Mouse (Mus musculus): ENCODE measurements around the gene Mark4. TPM values are rescaled to one million over a fixed set of nuclear protein-coding genes. Genes with fewer than 3 reads are reported as not detected.

Gene Mark4
- polyA plus RNA-seq, 1 experiment from 2014 or later = 4.5 TPM

DNA sequence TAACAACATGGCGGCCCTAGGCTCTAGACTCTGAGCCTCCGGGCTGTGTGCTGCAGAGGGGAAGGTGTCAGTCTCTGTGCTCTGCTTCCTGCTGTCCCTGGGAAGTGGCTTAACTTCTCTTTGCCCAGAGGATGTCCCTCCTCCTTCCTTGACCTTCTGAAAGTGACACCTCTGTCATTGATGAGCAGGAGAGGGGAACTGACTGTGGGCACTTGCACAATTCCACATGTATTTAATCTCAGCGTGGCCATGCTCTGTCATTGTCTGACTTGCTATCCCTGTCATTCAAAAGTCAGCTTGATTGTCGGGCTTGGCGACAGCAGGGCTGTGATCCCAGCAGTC is 37.6 kb upstream of the Mark4 start:
- H3K9ac ChIP-seq (ENCODE audit: low read length) = no peak overlapping the region
- H3K27ac ChIP-seq (ENCODE audit: low read length) = no peak overlapping the region
- no peak overlapping the region for H3K4me2 ChIP-seq (ENCODE audit: low read depth, low read length)
- peaks cover 10% of the 10 kb centered on the region for H3K4me1 ChIP-seq (ENCODE audit: control insufficient read depth, insufficient read depth, low read length)
- no peak overlapping the region for H3K4me3 ChIP-seq (ENCODE audit: low read length)
- H3K9me3 ChIP-seq (replicated peaks; ENCODE audit: control insufficient read depth, low read length) = no peaks in the 10 kb centered on the region
- peaks cover 3% of the 10 kb centered on the region; the same call in 1 of the 2 replicates for H3K27me3 ChIP-seq (ENCODE audit: control insufficient read depth, insufficient read depth, low read length)
- WGBS = 65% methylated on average over 5 of the region's 5 CpGs
- ATAC-seq (replicated peaks; ENCODE audit: extremely low read depth, insufficient read depth, low FRiP score) = no peak
- H3K36me3 ChIP-seq (ENCODE audit: control insufficient read depth, insufficient read depth) = no peaks in the 10 kb centered on the region

DNA sequence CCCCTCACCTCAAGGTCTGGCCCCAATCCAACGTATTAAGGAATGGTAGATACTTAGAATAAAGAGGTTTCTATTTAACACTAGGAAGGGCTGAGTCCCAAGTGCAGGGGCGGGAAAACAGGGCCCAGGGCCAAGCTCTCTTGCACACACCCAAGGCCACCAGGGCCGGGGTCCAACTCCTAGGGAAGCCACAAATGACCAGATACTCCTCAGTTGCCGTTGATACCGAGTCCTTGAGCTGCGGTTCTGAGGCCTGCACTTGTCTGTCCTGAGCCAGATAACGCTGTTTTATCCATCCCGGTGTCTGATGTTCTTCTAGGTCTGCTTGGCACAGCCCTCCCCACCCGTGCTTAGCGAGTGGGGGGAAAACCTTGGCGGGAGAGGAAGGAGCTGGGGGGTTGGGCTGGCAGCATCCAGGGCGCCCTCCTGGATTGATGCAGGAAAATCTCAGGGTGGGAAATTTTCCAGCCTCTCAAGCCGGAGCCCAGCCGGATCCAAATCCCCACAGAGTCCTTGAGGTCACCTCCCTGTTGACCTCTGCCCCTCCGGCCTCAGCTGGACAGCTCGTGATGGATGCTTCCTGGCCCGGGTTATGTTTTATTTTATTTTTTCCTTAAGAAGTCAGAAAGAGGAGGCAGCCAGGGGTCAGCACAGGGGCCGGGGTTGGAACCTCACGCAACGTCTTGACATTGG is 37.0 kb upstream of the Mark4 start:
- Histone ChIP-seq H3K27ac (ENCODE audit: low read length) (no peak overlapping the region), H3K9me3 (replicated peaks; ENCODE audit: control insufficient read depth, low read length) (no peaks in the 10 kb centered on the region)

DNA sequence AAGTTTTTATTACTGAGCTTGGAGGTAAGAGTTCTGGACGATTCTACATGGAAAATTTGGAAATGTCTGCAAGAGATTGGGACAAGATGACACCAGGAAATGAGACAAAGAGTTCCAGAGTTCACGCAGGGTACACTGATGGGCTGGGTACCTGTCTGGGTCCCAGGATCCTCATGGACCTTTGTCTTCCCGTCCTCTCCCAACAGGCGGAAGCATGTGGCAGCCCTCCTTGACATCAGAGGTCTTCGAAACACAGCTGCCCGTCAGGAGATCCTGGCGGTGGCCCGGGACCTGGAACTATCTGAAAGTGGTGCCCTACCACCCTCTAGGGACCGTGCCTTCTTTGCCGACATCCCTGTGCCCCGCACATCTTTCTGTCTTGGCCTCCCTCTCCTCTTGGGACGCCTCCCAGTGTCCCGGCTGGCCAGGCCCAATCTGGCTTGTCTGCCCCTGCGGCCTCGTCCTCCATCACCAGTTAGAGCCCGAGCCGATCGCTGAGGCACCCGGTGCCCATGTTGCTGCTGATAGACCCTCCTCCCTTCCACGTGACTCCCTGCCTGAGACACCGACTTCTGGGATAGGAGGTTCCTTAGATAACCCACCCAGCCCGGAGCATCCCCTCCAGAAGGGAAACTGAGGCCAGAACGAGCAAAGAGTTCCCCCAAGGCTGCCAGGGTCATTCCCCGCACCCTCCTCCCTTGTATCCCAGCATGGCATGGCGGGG is 36.3 kb upstream of the Mark4 start:
- Histone ChIP-seq H3K27me3 (ENCODE audit: control insufficient read depth, insufficient read depth, low read length) (peaks cover 11% of the 10 kb centered on the region), H3K27ac (ENCODE audit: low read length) (no peak overlapping the region), H3K4me3 (ENCODE audit: low read length) (no peak overlapping the region), H3K36me3 (ENCODE audit: control insufficient read depth, insufficient read depth) (no peaks in the 10 kb centered on the region), H3K9ac (ENCODE audit: low read length) (no peak overlapping the region), H3K4me2 (ENCODE audit: low read depth, low read length) (no peak overlapping the region), H3K4me1 (ENCODE audit: control insufficient read depth, insufficient read depth, low read length) (peaks cover 10% of the 10 kb centered on the region), H3K9me3 (replicated peaks; ENCODE audit: control insufficient read depth, low read length) (no peaks in the 10 kb centered on the region)
- ATAC-seq (replicated peaks; ENCODE audit: extremely low read depth, insufficient read depth, low FRiP score) = no peak
- WGBS = 76% methylated on average over 25 of the region's 25 CpGs

More for the DNA sequence above, 37.0 kb upstream of the Mark4 start:
- 56% methylated on average over 20 of the region's 20 CpGs for WGBS
- Histone ChIP-seq H3K4me2 (ENCODE audit: low read depth, low read length) (no peak overlapping the region), H3K4me3 (ENCODE audit: low read length) (no peak overlapping the region), H3K4me1 (ENCODE audit: control insufficient read depth, insufficient read depth, low read length) (peaks cover 10% of the 10 kb centered on the region), H3K27me3 (ENCODE audit: control insufficient read depth, insufficient read depth, low read length) (peaks cover 8% of the 10 kb centered on the region), H3K9ac (ENCODE audit: low read length) (no peak overlapping the region), H3K36me3 (ENCODE audit: control insufficient read depth, insufficient read depth) (no peaks in the 10 kb centered on the region)
- ATAC-seq (replicated peaks; ENCODE audit: extremely low read depth, insufficient read depth, low FRiP score) = no peak; the same call in 1 of the 2 replicates

DNA sequence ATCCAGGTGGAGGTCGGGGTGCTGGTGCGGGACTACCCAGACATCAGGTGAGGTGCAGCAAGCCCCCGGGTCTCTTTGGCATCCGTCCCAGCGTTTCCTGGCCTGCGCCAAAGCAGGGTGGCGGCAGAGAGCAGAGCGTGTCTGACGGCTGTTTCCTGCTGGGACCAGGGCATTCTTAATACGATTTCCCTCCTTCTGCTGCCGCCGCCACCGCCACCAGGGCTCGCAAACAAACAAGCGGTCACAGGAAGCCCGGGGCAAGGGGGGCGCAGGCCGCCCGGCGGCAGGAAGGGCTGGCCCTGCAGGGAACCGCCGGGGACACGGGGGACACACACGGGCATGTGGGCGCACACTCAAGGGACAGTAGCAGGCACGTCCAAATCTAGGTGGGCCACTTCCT is 33.1 kb upstream of the Mark4 start:
- H3K4me2 ChIP-seq (ENCODE audit: low read depth, low read length) = peak overlapping the region; percentile 63
- H3K36me3 ChIP-seq (ENCODE audit: control insufficient read depth, insufficient read depth) = no peaks in the 10 kb centered on the region
- no peak overlapping the region for H3K27ac ChIP-seq (ENCODE audit: low read length)
- peak overlapping the region; percentile 64 for H3K9ac ChIP-seq (ENCODE audit: low read length)
- H3K4me3 ChIP-seq (ENCODE audit: low read length) = peak overlapping the region; percentile 32
- peak; percentile 39 for ATAC-seq (replicated peaks; ENCODE audit: extremely low read depth, insufficient read depth, low FRiP score)
- peaks cover 10% of the 10 kb centered on the region for H3K4me1 ChIP-seq (ENCODE audit: control insufficient read depth, insufficient read depth, low read length)
- WGBS = 3% methylated on average over 26 of the region's 26 CpGs
- H3K27me3 ChIP-seq (ENCODE audit: control insufficient read depth, insufficient read depth, low read length) = peaks cover 28% of the 10 kb centered on the region
- H3K9me3 ChIP-seq (replicated peaks; ENCODE audit: control insufficient read depth, low read length) = no peaks in the 10 kb centered on the region

DNA sequence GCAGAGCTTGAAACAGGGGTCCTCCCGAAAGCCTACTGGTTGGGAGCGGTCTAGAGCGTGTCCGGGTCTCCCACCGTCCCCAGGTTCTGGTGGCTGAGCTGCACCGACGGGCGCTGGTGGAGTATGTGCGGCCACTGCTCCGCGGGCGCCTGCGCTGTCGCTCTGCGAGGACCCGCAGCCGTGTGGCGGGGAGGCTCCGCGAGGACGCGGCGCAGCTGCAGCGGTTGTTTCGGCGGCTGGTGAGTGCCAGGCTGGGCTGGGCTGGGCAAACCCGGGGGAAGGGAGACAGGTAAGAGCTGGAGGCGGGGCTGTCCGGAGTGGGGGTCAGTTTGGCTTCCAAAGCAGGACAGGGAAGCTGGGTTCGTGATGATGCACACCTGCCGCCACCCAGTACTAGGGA is 30.9 kb upstream of the Mark4 start:
- no peaks in the 10 kb centered on the region for H3K36me3 ChIP-seq (ENCODE audit: control insufficient read depth, insufficient read depth)
- H3K4me1 ChIP-seq (ENCODE audit: control insufficient read depth, insufficient read depth, low read length) = peaks cover 3% of the 10 kb centered on the region
- H3K4me2 ChIP-seq (ENCODE audit: low read depth, low read length) = peak overlapping the region; percentile 43
- H3K9ac ChIP-seq (ENCODE audit: low read length) = no peak overlapping the region
- peaks cover 28% of the 10 kb centered on the region for H3K27me3 ChIP-seq (ENCODE audit: control insufficient read depth, insufficient read depth, low read length)
- peak overlapping the region; percentile 27; the same call in 1 of the 2 replicates for H3K4me3 ChIP-seq (ENCODE audit: low read length)
- 0 out of 2 replicates have a peak, but pooled peaks have one; percentile 10 for ATAC-seq (replicated peaks; ENCODE audit: extremely low read depth, insufficient read depth, low FRiP score)
- H3K9me3 ChIP-seq (replicated peaks; ENCODE audit: control insufficient read depth, low read length) = no peaks in the 10 kb centered on the region
- whole genome bisulfite sequencing = 21% methylated on average over 31 of the region's 31 CpGs
- no peak overlapping the region for H3K27ac ChIP-seq (ENCODE audit: low read length)

DNA sequence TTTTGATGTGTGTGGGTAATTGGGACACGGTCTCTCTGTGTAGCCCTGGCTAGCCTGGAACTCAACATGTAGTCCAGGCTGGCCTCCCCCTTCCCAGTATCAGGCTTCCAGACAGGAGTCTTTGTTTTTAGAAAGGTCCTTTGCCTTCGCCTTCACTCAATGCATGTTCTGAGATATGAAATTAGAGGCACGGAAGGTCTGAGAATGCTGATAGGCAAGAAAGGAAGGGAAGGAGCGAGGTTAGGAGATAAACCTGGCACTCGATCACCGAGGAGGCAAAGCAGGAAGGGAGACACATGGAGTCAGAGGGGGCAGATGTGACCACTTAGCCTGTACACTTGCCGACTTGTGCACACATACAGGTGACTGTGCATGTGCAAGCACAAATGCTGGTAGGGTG is 27.9 kb upstream of the Mark4 start:
- Histone ChIP-seq H3K9me3 (replicated peaks; ENCODE audit: control insufficient read depth, low read length) (no peaks in the 10 kb centered on the region), H3K27me3 (ENCODE audit: control insufficient read depth, insufficient read depth, low read length) (peaks cover 28% of the 10 kb centered on the region), H3K4me1 (ENCODE audit: control insufficient read depth, insufficient read depth, low read length) (no peaks in the 10 kb centered on the region), H3K4me3 (ENCODE audit: low read length) (no peak overlapping the region), H3K9ac (ENCODE audit: low read length) (no peak overlapping the region), H3K4me2 (ENCODE audit: low read depth, low read length) (no peak overlapping the region), H3K27ac (ENCODE audit: low read length) (no peak overlapping the region), H3K36me3 (ENCODE audit: control insufficient read depth, insufficient read depth) (no peaks in the 10 kb centered on the region)
- WGBS = 71% methylated on average over 7 of the region's 7 CpGs
- no peak for ATAC-seq (replicated peaks; ENCODE audit: extremely low read depth, insufficient read depth, low FRiP score)

DNA sequence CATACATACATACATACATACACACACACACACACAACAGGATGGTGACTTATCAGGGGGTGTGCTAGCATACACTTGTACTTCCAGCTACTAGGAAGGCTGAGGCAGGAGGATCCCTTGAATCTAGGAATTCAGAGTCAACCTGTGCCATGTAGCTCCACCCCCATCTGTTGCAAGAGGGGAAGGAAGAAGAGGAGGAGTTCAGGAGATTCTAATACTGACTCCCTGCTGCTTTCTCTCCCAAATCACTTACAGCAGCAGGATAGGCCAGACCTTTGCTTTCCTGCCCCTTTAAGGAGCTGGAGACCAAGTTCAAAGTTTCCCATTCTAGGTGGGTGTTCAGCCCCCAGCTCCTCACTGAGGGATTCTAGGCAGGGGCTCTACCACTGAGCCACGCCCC is 26.9 kb upstream of the Mark4 start:
- H3K4me2 ChIP-seq (ENCODE audit: low read depth, low read length) = no peak overlapping the region
- H3K9me3 ChIP-seq (replicated peaks; ENCODE audit: control insufficient read depth, low read length) = no peaks in the 10 kb centered on the region
- H3K27ac ChIP-seq (ENCODE audit: low read length) = no peak overlapping the region
- H3K9ac ChIP-seq (ENCODE audit: low read length) = no peak overlapping the region
- 100% methylated on average over 1 of the region's 1 CpGs for WGBS
- no peaks in the 10 kb centered on the region for H3K36me3 ChIP-seq (ENCODE audit: control insufficient read depth, insufficient read depth)
- H3K4me1 ChIP-seq (ENCODE audit: control insufficient read depth, insufficient read depth, low read length) = no peaks in the 10 kb centered on the region
- no peak overlapping the region for H3K4me3 ChIP-seq (ENCODE audit: low read length)
- H3K27me3 ChIP-seq (ENCODE audit: control insufficient read depth, insufficient read depth, low read length) = peaks cover 21% of the 10 kb centered on the region
- ATAC-seq (replicated peaks; ENCODE audit: extremely low read depth, insufficient read depth, low FRiP score) = no peak

DNA sequence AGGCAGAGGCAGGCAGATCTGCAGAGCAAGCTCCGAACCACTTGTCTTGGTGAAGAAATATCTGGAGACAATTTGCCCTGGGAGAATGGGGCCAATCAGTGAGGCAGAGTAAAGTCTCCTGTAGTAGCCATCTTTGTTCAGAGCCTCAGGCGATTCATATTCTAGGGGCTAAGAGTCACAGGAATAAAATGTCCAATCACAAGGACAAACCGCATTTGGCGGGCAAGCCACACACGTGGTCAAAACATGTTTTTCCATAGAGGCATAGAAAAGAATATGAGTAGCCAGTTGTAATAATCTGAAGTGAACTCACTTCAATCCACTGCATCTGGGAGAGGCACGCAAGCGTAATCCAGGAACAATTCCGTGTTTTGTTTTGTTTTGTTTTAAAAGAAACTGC is 24.7 kb upstream of the Mark4 start:
- H3K9ac ChIP-seq (ENCODE audit: low read length) = no peak overlapping the region
- ATAC-seq (replicated peaks; ENCODE audit: extremely low read depth, insufficient read depth, low FRiP score) = no peak
- no peak overlapping the region for H3K4me3 ChIP-seq (ENCODE audit: low read length)
- no peaks in the 10 kb centered on the region for H3K4me1 ChIP-seq (ENCODE audit: control insufficient read depth, insufficient read depth, low read length)
- 77% methylated on average over 8 of the region's 8 CpGs for WGBS
- no peak overlapping the region for H3K27ac ChIP-seq (ENCODE audit: low read length)
- H3K9me3 ChIP-seq (replicated peaks; ENCODE audit: control insufficient read depth, low read length) = no peaks in the 10 kb centered on the region
- no peak overlapping the region for H3K4me2 ChIP-seq (ENCODE audit: low read depth, low read length)
- no peaks in the 10 kb centered on the region for H3K36me3 ChIP-seq (ENCODE audit: control insufficient read depth, insufficient read depth)
- H3K27me3 ChIP-seq (ENCODE audit: control insufficient read depth, insufficient read depth, low read length) = peaks cover 7% of the 10 kb centered on the region

DNA sequence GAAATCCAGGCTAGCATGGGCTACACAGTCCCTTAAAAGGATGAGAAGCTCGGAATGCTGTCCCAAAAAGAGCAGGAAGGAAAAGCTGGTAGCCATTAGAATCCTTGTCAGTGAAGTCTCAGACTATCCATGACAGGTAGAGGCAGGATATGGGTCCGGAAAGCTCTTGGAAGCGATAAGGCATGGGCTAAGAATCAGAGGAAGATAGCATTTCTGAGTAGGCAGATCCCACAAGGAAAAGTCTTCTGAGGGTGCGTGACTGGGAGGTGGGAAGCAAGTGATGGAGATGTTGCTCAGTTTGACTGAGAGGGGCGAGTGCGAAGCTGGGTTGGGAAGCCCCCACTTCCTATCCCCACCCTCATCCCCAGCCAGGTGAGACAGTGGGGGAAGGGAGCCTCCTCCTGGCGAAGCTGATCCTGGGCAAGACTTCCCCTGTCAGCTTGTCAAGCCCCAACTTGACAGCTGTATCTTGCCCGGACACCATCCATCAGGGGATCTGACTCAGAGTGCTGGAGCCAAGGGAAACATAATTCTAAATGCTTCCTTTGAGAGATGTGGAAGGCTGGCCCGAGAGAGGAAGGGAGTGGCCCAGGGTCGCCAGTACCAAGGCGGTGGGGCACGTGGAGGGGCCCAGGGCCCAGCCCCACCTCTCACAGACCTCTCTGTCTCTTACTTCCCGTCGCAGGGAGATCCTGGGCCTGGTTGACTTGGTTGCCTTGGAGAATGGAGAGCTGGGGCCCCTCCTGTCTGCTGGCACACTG is 19.2 kb upstream of the Mark4 start:
- Histone ChIP-seq H3K4me1 (ENCODE audit: control insufficient read depth, insufficient read depth, low read length) (peaks cover 5% of the 10 kb centered on the region; the same call in 1 of the 2 replicates), H3K27me3 (ENCODE audit: control insufficient read depth, insufficient read depth, low read length) (peaks cover 28% of the 10 kb centered on the region), H3K36me3 (ENCODE audit: control insufficient read depth, insufficient read depth) (no peaks in the 10 kb centered on the region), H3K9me3 (replicated peaks; ENCODE audit: control insufficient read depth, low read length) (no peaks in the 10 kb centered on the region), H3K4me3 (ENCODE audit: low read length) (no peak overlapping the region), H3K4me2 (ENCODE audit: low read depth, low read length) (no peak overlapping the region), H3K27ac (ENCODE audit: low read length) (no peak overlapping the region; the same call in 1 of the 2 replicates), H3K9ac (ENCODE audit: low read length) (no peak overlapping the region)
- ATAC-seq (replicated peaks; ENCODE audit: extremely low read depth, insufficient read depth, low FRiP score) = no peak
- 20% methylated on average over 14 of the region's 14 CpGs for WGBS
